Mouse (Mus musculus) midbrain, embryonic 13.5 days (tissue): ENCODE data around the gene Ttc9c. TPM values are rescaled to one million over a fixed set of nuclear protein-coding genes. Genes with fewer than 3 reads are reported as not detected.

Experiments used
- ATAC-seq: fragments of 200-750 bp; cut with Nextera tagmentation; 2 replicates; pipeline ENCODE4 v1.8.0; 2017; ENCODE audit warnings: mild to moderate bottlenecking, moderate TSS enrichment, moderate library complexity
- H3K27ac ChIP-seq: fragments of 300-500 bp; sonication (generic); 2 replicates; pipeline ENCODE4 v1.5.1; 2015; ENCODE audit warnings: inconsistent platforms, mild to moderate bottlenecking, moderate library complexity
- H3K27me3 ChIP-seq: fragments of 300-500 bp; sonication (generic); 2 replicates; pipeline ENCODE4 v1.6.1; 2015; ENCODE audit warnings: mild to moderate bottlenecking, inconsistent platforms
- H3K36me3 ChIP-seq: fragments of 300-500 bp; sonication (generic); 2 replicates; pipeline ENCODE4 v1.6.1; 2015; ENCODE audit warnings: mild to moderate bottlenecking, inconsistent platforms
- H3K4me1 ChIP-seq: fragments of 300-500 bp; sonication (generic); replicated peaks from 2 replicates; pipeline ENCODE4 v1.6.1; 2015; ENCODE audit warnings: inconsistent platforms
- H3K4me2 ChIP-seq: fragments of 300-500 bp; sonication (generic); replicated peaks from 2 replicates; pipeline ENCODE4 v1.6.1; 2015; ENCODE audit warnings: moderate library complexity, mild to moderate bottlenecking, inconsistent platforms
- H3K4me3 ChIP-seq: fragments of 300-500 bp; sonication (generic); replicated peaks from 2 replicates; pipeline ENCODE4 v1.5.1; 2015; ENCODE audit warnings: mild to moderate bottlenecking, inconsistent platforms
- H3K9ac ChIP-seq: fragments of 300-500 bp; sonication (generic); replicated peaks from 2 replicates; pipeline ENCODE4 v1.6.1; 2015; ENCODE audit warnings: mild to moderate bottlenecking, inconsistent platforms
- H3K9me3 ChIP-seq: fragments of 300-500 bp; sonication (generic); 2 replicates; pipeline ENCODE4 v1.6.1; 2016; ENCODE audit warnings: mild to moderate bottlenecking, inconsistent platforms
- WGBS: fragments of 180-500 bp; shearing (Covaris S2); methylation state at CpG from one replicate; pipeline ENCODE4 v1.1.7; 2015; 5-methylcytosine and 5-hydroxymethylcytosine counted together
- polyA plus RNA-seq: library from polyadenylated mRNA; unstranded; fragments of >200 nt; fragmentation: Nextera tagmentation; extraction: Ambion mirVana; gene quantifications from 2 replicates; pipeline ENCODE4 v1.2.1, GENCODE M21; 2015

Ttc9c gene
- polyA plus RNA-seq, 1 experiment from 2014 or later, result 66.1 TPM

- Histone ChIP-seq H3K27ac (no peak overlapping the region), H3K4me1 (peaks cover 5% of the 10 kb centered on the region), H3K4me2 (no peak overlapping the region), H3K36me3 (peaks cover 86% of the 10 kb centered on the region), H3K9me3 (no peaks in the 10 kb centered on the region), H3K27me3 (no peaks in the 10 kb centered on the region), H3K9ac (no peak overlapping the region), H3K4me3 (no peak overlapping the region)
- no peak for ATAC-seq
- WGBS, result 99% methylated on average over 9 of the region's 9 CpGs
Observed at GRCm38 (mm10) chr19:8765562-8765961, 53.6 kb downstream of the Ttc9c start.

GRCm38 (mm10) chr19:8763276-8763675 lies 55.9 kb downstream of the Ttc9c start:
- Histone ChIP-seq H3K9ac (no peak overlapping the region), H3K4me2 (no peak overlapping the region), H3K4me1 (peaks cover 8% of the 10 kb centered on the region), H3K9me3 (no peaks in the 10 kb centered on the region), H3K27ac (no peak overlapping the region), H3K36me3 (peaks cover 63% of the 10 kb centered on the region), H3K27me3 (no peaks in the 10 kb centered on the region), H3K4me3 (no peak overlapping the region)
- WGBS, result 98% methylated on average over 4 of the region's 4 CpGs
- no peak for ATAC-seq

- Histone ChIP-seq H3K4me3 (no peak overlapping the region), H3K27ac (no peak overlapping the region), H3K9me3 (no peaks in the 10 kb centered on the region), H3K36me3 (peaks cover 38% of the 10 kb centered on the region), H3K9ac (no peak overlapping the region), H3K4me1 (peaks cover 21% of the 10 kb centered on the region), H3K27me3 (no peaks in the 10 kb centered on the region), H3K4me2 (no peak overlapping the region)
- no peak for ATAC-seq
- 95% methylated on average over 2 of the region's 2 CpGs for WGBS
Observed at GRCm38 (mm10) chr19:8760757-8761156, 58.4 kb downstream of the Ttc9c start.

Other genes starting within 250 kb of the Ttc9c start
- 3.8 and 4.2 TPM in 2 replicates for gene Slc22a8, start 228.1 kb downstream of the Ttc9c start, polyA plus RNA-seq
- gene Slc22a6, start 201.3 kb downstream of the Ttc9c start, polyA plus RNA-seq, result 8.5 and 9.5 TPM in 2 replicates
- 0.31 and 0.58 TPM in 2 replicates for gene Chrm1, start 155.5 kb downstream of the Ttc9c start, polyA plus RNA-seq
- 151 and 153 TPM in 2 replicates for gene Slc3a2, start 96.0 kb downstream of the Ttc9c start, polyA plus RNA-seq
- gene Wdr74, start 83.5 kb downstream of the Ttc9c start, polyA plus RNA-seq, result 89.1 and 93.4 TPM in 2 replicates
- gene 1700092M07Rik, start 78.6 kb downstream of the Ttc9c start, polyA plus RNA-seq, result 2.2 and 2.5 TPM in 2 replicates
- 121 and 127 TPM in 2 replicates for gene Stx5a, start 77.9 kb downstream of the Ttc9c start, polyA plus RNA-seq
- gene Nxf1, start 62.3 kb downstream of the Ttc9c start, polyA plus RNA-seq, result 195 and 206 TPM in 2 replicates
- 264 and 280 TPM in 2 replicates for gene Tmem223, start 48.3 kb downstream of the Ttc9c start, polyA plus RNA-seq
- 35.8 and 38.1 TPM in 2 replicates for gene Tmem179b, start 44.9 kb downstream of the Ttc9c start, polyA plus RNA-seq
- gene Taf6l, start 32.9 kb downstream of the Ttc9c start, polyA plus RNA-seq, result 28.8 and 30.5 TPM in 2 replicates
- 163 and 164 TPM in 2 replicates for gene Polr2g, start 20.8 kb downstream of the Ttc9c start, polyA plus RNA-seq
- 8.1 and 8.3 TPM in 2 replicates for gene Zbtb3, start 16.8 kb downstream of the Ttc9c start, polyA plus RNA-seq
- 6.1 and 6.4 TPM in 2 replicates for gene Hnrnpul2, start 677 bp upstream of the Ttc9c start, polyA plus RNA-seq
- gene AC129217.1, start 10.4 kb upstream of the Ttc9c start, polyA plus RNA-seq, result not detected in 2 replicates
- 78.9 and 83.7 TPM in 2 replicates for gene Bscl2, start 18.1 kb upstream of the Ttc9c start, polyA plus RNA-seq
- 310 and 338 TPM in 2 replicates for gene Gng3, start 19.9 kb upstream of the Ttc9c start, polyA plus RNA-seq
- 0.23 and 0.62 TPM in 2 replicates for gene Lrrn4cl, start 31.4 kb upstream of the Ttc9c start, polyA plus RNA-seq
- 167 and 168 TPM in 2 replicates for gene Ubxn1, start 52.2 kb upstream of the Ttc9c start, polyA plus RNA-seq
- gene Uqcc3, start 61.6 kb upstream of the Ttc9c start, polyA plus RNA-seq, result 66.5 and 71.5 TPM in 2 replicates
- gene Lbhd1, start 64.4 kb upstream of the Ttc9c start, polyA plus RNA-seq, result 61.5 and 61.8 TPM in 2 replicates
- gene Gm49403, start 64.6 kb upstream of the Ttc9c start, polyA plus RNA-seq, result not detected in 2 replicates
- gene 1810009A15Rik, start 69.5 kb upstream of the Ttc9c start, polyA plus RNA-seq, result 56.1 and 70.3 TPM in 2 replicates
- 0.54 TPM in 1 of 2 replicates, not detected in the other for gene Gm49416, start 69.6 kb upstream of the Ttc9c start, polyA plus RNA-seq
- gene Ints5, start 73.7 kb upstream of the Ttc9c start, polyA plus RNA-seq, result 34.8 and 38.9 TPM in 2 replicates
- 96.8 and 99.8 TPM in 2 replicates for gene Ganab, start 78.7 kb upstream of the Ttc9c start, polyA plus RNA-seq
- gene B3gat3, start 101.0 kb upstream of the Ttc9c start, polyA plus RNA-seq, result 82.2 and 89.5 TPM in 2 replicates
- 1.9 and 2.4 TPM in 2 replicates for gene Rom1, start 110.0 kb upstream of the Ttc9c start, polyA plus RNA-seq
- gene Eml3, start 110.2 kb upstream of the Ttc9c start, polyA plus RNA-seq, result 8.7 and 9.2 TPM in 2 replicates
- gene Mta2, start 122.5 kb upstream of the Ttc9c start, polyA plus RNA-seq, result 149 and 153 TPM in 2 replicates
- 32.4 and 32.6 TPM in 2 replicates for gene Tut1, start 134.5 kb upstream of the Ttc9c start, polyA plus RNA-seq
- gene Eef1g, start 147.7 kb upstream of the Ttc9c start, polyA plus RNA-seq, result 334 and 335 TPM in 2 replicates
- 3.7 and 4.9 TPM in 2 replicates for gene Ahnak, start 170.0 kb upstream of the Ttc9c start, polyA plus RNA-seq